Mouse (Mus musculus): ENCODE measurements at regions not wholly inside any gene's neighbourhood (a gene's known extent, or its start where the extent isn't known, plus 50 kb on each side); places are given as distances from the start of the nearest gene placed in this dataset.

- TF ChIP-seq CTCF (IDR thresholded peaks at IDR 0.05; ENCODE audit: borderline replicate concordance, insufficient read depth, low read depth, low read length) (no peak), POLR2A (IDR thresholded peaks at IDR 0.05; ENCODE audit: borderline replicate concordance, insufficient read depth, low read length) (no peak)
These were observed 59.4 kb upstream of the Cyp1b1 start for GRCm38 (mm10) chr17:79774291-79774690.

All from cerebellum, adult 2 months (tissue).